Mouse (Mus musculus): ENCODE data around the gene Grin1. TPM values are rescaled to one million over a fixed set of nuclear protein-coding genes. Genes with fewer than 3 reads are reported as not detected.
A peak's percentile ranks its signal among the peaks of the same experiment; 100 is the strongest.
"Not testable (repeated sequence)": the region's sequence is repeated elsewhere in the genome, so short reads cannot be mapped to it uniquely, and the experiment has no call there.

Gene Grin1
- polyA plus RNA-seq, 1 experiment: 286 TPM

- 46% methylated on average over 2 of the region's 2 CpGs for whole genome bisulfite sequencing
- H3K27ac ChIP-seq (ENCODE audit: insufficient read depth, low read depth, low read length): no peak overlapping the region
- no peak for TF ChIP-seq CTCF (IDR thresholded peaks at IDR 0.05; ENCODE audit: insufficient read depth, low read depth, low read length)
- TF ChIP-seq POLR2A (IDR thresholded peaks at IDR 0.05; ENCODE audit: insufficient read depth, low read depth, low read length): no peak
- H3K4me1 ChIP-seq (ENCODE audit: control insufficient read depth, insufficient read depth, low read length): peaks cover 17% of the 10 kb centered on the region
- no peak overlapping the region for H3K4me3 ChIP-seq (ENCODE audit: insufficient read depth, low read depth, low read length)
These were observed 60.1 kb downstream of the Grin1 start for GRCm38 (mm10) chr2:25258887-25259286.

- WGBS: 80% methylated on average over 5 of the region's 5 CpGs
- H3K4me3 ChIP-seq (ENCODE audit: insufficient read depth, low read depth, low read length); H3K4me1 ChIP-seq (ENCODE audit: control insufficient read depth, insufficient read depth, low read length); H3K27ac ChIP-seq (ENCODE audit: insufficient read depth, low read depth, low read length): not testable (repeated sequence)
These were observed 61.7 kb downstream of the Grin1 start for GRCm38 (mm10) chr2:25257250-25257649.

- H3K4me1 ChIP-seq (ENCODE audit: control insufficient read depth, insufficient read depth, low read length); H3K27ac ChIP-seq (ENCODE audit: insufficient read depth, low read depth, low read length); H3K4me3 ChIP-seq (ENCODE audit: insufficient read depth, low read depth, low read length): not testable (repeated sequence)
- WGBS: 48% methylated on average over 12 of the region's 12 CpGs
These were observed 62.4 kb downstream of the Grin1 start for GRCm38 (mm10) chr2:25256443-25257109.

GRCm38 (mm10) chr2:25255284-25255779, 63.7 kb downstream of the Grin1 start, which contains the start of gene Tmem203:
TSS of gene Tmem203 (plus strand) at chr2:25255439.
- Histone ChIP-seq H3K27ac (ENCODE audit: insufficient read depth, low read depth, low read length) (peak within 1 kb of the TSS; percentile 17; the same call in 1 of the 2 replicates), H3K4me3 (ENCODE audit: insufficient read depth, low read depth, low read length) (peak within 1 kb of the TSS; percentile 75), H3K4me1 (ENCODE audit: control insufficient read depth, insufficient read depth, low read length) (peaks cover 3% of the 10 kb centered on the region; the same call in 1 of the 2 replicates)
- under 1% methylated on average over 39 of the region's 39 CpGs for WGBS
- TF ChIP-seq CTCF (IDR thresholded peaks at IDR 0.05; ENCODE audit: insufficient read depth, low read depth, low read length) (no peak), POLR2A (IDR thresholded peaks at IDR 0.05; ENCODE audit: insufficient read depth, low read depth, low read length) (peak; percentile 64)

GRCm38 (mm10) chr2:25252331-25252730, 66.7 kb downstream of the Grin1 start:
- no peak for TF ChIP-seq CTCF (IDR thresholded peaks at IDR 0.05; ENCODE audit: insufficient read depth, low read depth, low read length)
- Histone ChIP-seq H3K4me1 (ENCODE audit: control insufficient read depth, insufficient read depth, low read length) (peaks cover 3% of the 10 kb centered on the region; the same call in 1 of the 2 replicates), H3K4me3 (ENCODE audit: insufficient read depth, low read depth, low read length) (no peak overlapping the region), H3K27ac (ENCODE audit: insufficient read depth, low read depth, low read length) (no peak overlapping the region)
- 77% methylated on average over 1 of the region's 1 CpGs for WGBS

- Histone ChIP-seq H3K27ac (ENCODE audit: insufficient read depth, low read depth, low read length) (no peak within 1 kb of the TSS), H3K4me3 (ENCODE audit: insufficient read depth, low read depth, low read length) (no peak within 1 kb of the TSS), H3K4me1 (ENCODE audit: control insufficient read depth, insufficient read depth, low read length) (peaks cover 16% of the 10 kb centered on the region)
- TF ChIP-seq CTCF (IDR thresholded peaks at IDR 0.05; ENCODE audit: insufficient read depth, low read depth, low read length): no peak
- no peak for TF ChIP-seq POLR2A (IDR thresholded peaks at IDR 0.05; ENCODE audit: insufficient read depth, low read depth, low read length)
- 88% methylated on average over 10 of the region's 10 CpGs for WGBS
These were observed 72.6 kb downstream of the Grin1 start, which contains the start of gene AL732309.1 for GRCm38 (mm10) chr2:25246183-25247072. TSS of gene AL732309.1 (minus strand) at chr2:25246863.

- TF ChIP-seq CTCF (IDR thresholded peaks at IDR 0.05; ENCODE audit: insufficient read depth, low read depth, low read length): no peak
- TF ChIP-seq POLR2A (IDR thresholded peaks at IDR 0.05; ENCODE audit: insufficient read depth, low read depth, low read length): no peak
- H3K4me3 ChIP-seq (ENCODE audit: insufficient read depth, low read depth, low read length): no peak overlapping the region
- WGBS: 85% methylated on average over 4 of the region's 4 CpGs
- no peak overlapping the region for H3K27ac ChIP-seq (ENCODE audit: insufficient read depth, low read depth, low read length)
- peaks cover 26% of the 10 kb centered on the region for H3K4me1 ChIP-seq (ENCODE audit: control insufficient read depth, insufficient read depth, low read length)
These were observed 74.8 kb downstream of the Grin1 start for GRCm38 (mm10) chr2:25244144-25244543.

- no peak overlapping the region; the same call in 1 of the 2 replicates for H3K4me3 ChIP-seq (ENCODE audit: insufficient read depth, low read depth, low read length)
- WGBS: 73% methylated on average over 8 of the region's 8 CpGs
- H3K4me1 ChIP-seq (ENCODE audit: control insufficient read depth, insufficient read depth, low read length): peaks cover 26% of the 10 kb centered on the region
- H3K27ac ChIP-seq (ENCODE audit: insufficient read depth, low read depth, low read length): no peak overlapping the region
- no peak for TF ChIP-seq POLR2A (IDR thresholded peaks at IDR 0.05; ENCODE audit: insufficient read depth, low read depth, low read length)
- no peak for TF ChIP-seq CTCF (IDR thresholded peaks at IDR 0.05; ENCODE audit: insufficient read depth, low read depth, low read length)
These were observed 75.6 kb downstream of the Grin1 start for GRCm38 (mm10) chr2:25243342-25243741.

GRCm38 (mm10) chr2:25242101-25242506, 76.9 kb downstream of the Grin1 start, which contains the start of the genes Rnf208 and Cysrt1:
TSS of gene Rnf208 (plus strand) at chr2:25242255.
TSS of gene Cysrt1 (minus strand) at chr2:25242452.
- H3K4me1 ChIP-seq (ENCODE audit: control insufficient read depth, insufficient read depth, low read length): peaks cover 26% of the 10 kb centered on the region
- peak within 1 kb of the TSS; percentile 89 for H3K4me3 ChIP-seq (ENCODE audit: insufficient read depth, low read depth, low read length)
- TF ChIP-seq CTCF (IDR thresholded peaks at IDR 0.05; ENCODE audit: insufficient read depth, low read depth, low read length) (no peak), POLR2A (IDR thresholded peaks at IDR 0.05; ENCODE audit: insufficient read depth, low read depth, low read length) (peak; percentile 39)
- WGBS: 0% methylated on average over 52 of the region's 59 CpGs
- peak within 1 kb of the TSS; percentile 56; the same call in 1 of the 2 replicates for H3K27ac ChIP-seq (ENCODE audit: insufficient read depth, low read depth, low read length)

Data from olfactory bulb, adult 2 months (tissue).